Mouse (Mus musculus): Measurements from ENCODE around the gene Zc3h18.

GRCm38 (mm10) chr8:122375751-122376364 is 551 bp upstream of the Zc3h18 start:
- no peak for TF ChIP-seq POLR2A (IDR thresholded peaks at IDR 0.05; ENCODE audit: low read depth, low read length)
- no peak for TF ChIP-seq CTCF (IDR thresholded peaks at IDR 0.05; ENCODE audit: extremely low read depth, insufficient read length, insufficient replicate concordance, low read depth, low read length)

All from small intestine, adult 2 months (tissue).